Mouse (Mus musculus) liver, adult 2 months (tissue): Measurements from ENCODE around the gene Kdelc2.

Experiments used
- CTCF ChIP-seq: fragments of 200-500 bp; IDR thresholded peaks from 2 replicates; pipeline ENCODE4 v1.5.1; 2011; ENCODE audit warnings: low read depth, low read length, control low read depth
- POLR2A ChIP-seq: fragments of 200-500 bp; IDR thresholded peaks from 2 replicates; pipeline ENCODE4 v1.6.1; 2011; ENCODE audit warnings: low read length, control low read depth; ENCODE audit not compliant: insufficient read depth; ENCODE audit errors: extremely low read depth

DNA sequence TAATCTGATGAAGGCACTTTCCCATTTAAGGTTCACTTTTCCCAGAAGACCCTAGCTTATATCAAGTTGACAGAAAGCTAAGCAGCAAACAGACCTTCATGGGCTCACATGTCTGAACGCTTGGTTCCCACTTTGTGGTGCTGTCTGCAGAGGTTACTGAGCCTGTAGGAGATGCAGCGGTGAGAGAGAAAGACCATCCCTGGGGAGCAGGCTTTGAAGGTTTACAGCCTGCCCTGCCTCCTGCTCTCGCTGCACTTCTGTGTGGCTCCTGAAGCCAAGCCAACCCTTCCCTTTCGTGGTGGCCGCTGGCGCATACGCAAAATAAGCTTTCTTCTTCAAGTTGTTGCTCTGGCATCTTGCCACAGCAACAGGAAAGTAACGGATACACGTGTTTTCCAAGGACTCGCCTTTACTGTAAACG is 18.5 kb downstream of the Kdelc2 start, which contains the start of gene 4930550C14Rik:
- TF ChIP-seq POLR2A (no peak), CTCF (no peak)
